Mouse (Mus musculus) midbrain, embryonic 14.5 days (tissue): ENCODE data around the gene Tmc1. TPM values are rescaled to one million over a fixed set of nuclear protein-coding genes. Genes with fewer than 3 reads are reported as not detected.

Experiments used
- polyA plus RNA-seq: library from polyadenylated mRNA; unstranded; fragments of >200 nt; fragmentation: Nextera tagmentation; extraction: Ambion mirVana; gene quantifications from 2 replicates; pipeline ENCODE4 v1.2.1, GENCODE M21; 2014

The Tmc1 gene
- polyA plus RNA-seq, 1 experiment from 2014 or later: 0.17 TPM

Other genes starting within 250 kb of the Tmc1 start
- gene Aldh1a7, start 226.6 kb downstream of the Tmc1 start, polyA plus RNA-seq: 0.27 and 0.53 TPM in 2 replicates